In the genomic region with DNA sequence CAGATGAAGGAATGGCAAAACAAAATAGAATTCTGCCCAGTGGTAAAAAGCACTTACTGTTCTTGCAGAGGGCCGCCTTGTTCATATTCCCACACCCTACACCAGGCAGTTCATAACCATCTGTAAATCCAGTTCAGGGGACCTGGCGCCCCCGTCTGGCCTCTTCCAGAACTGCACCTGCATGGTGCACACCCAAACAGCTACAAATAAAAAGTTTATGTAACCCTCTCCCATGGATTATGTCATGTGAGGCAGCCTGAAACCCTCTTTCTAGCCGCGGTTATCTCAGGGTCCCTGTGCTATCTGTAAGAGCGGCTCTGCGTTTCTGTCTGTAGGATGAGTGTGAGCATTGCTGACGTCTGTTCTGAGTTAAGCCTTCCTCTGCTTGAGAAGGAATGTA, we compare ENCODE assay signal across 9 mouse cellular contexts. TPM values are rescaled to one million over a fixed set of nuclear protein-coding genes. Genes with fewer than 3 reads are reported as not detected.
A peak's percentile ranks its signal among the peaks of the same experiment; 100 is the strongest.
DNase-seq lines count a peak whose midpoint lies in the region; ATAC-seq and TF ChIP-seq lines count a peak whose summit lies in the region.
"Had no signal": no experiment of that assay in that cellular context is flagged by ENCODE, and none has a peak within 500 bp of the region (broad histone marks: within the 10 kb centered on the region; RNA-seq: fewer than 3 reads in every experiment).

No protein-coding gene starts in this region.

- no peak for TF ChIP-seq POLR2A in MEL (IDR thresholded peaks at IDR 0.05; ENCODE audit: control insufficient read depth in 1 of 2, insufficient read depth in 1 of 2, low read depth in 1 of 2, low read length in 2 of 2, poor library complexity in 1 of 2)
- no peak for TF ChIP-seq POLR2A in small intestine, adult 2 months (IDR thresholded peaks at IDR 0.05; ENCODE audit: low read depth, low read length)

- peaks cover 2 to 14% of the 10 kb centered on the region in 2 experiments for H3K4me1 ChIP-seq in MEL (ENCODE audit: control insufficient read depth in 1 of 2, insufficient read depth in 2 of 2, low read length in 2 of 2)
- H3K4me1 ChIP-seq in liver, embryonic 12.5 days, result peaks cover 17% of the 10 kb centered on the region
- H3K4me1 ChIP-seq in small intestine, adult 2 months (ENCODE audit: control insufficient read depth, insufficient read depth, insufficient read length, low read length), result peaks cover 9% of the 10 kb centered on the region; the same call in 1 of the 2 replicates

- H3K27me3 ChIP-seq in MEL (ENCODE audit: control insufficient read depth in 1 of 2, insufficient read depth in 2 of 2, low read length in 2 of 2), result no peaks in the 10 kb centered on the region
- no peaks in the 10 kb centered on the region for H3K27me3 ChIP-seq in liver, embryonic 12.5 days (replicated peaks)
- peaks cover 3% of the 10 kb centered on the region; the same call in 1 of the 2 replicates for H3K27me3 ChIP-seq in small intestine, adult 2 months (ENCODE audit: control insufficient read depth, insufficient read depth, low read length)

- TF ChIP-seq CTCF in MEL (IDR thresholded peaks at IDR 0.05 in 2 of 3, conservative IDR thresholded peaks at IDR 0.05 in 1 of 3; ENCODE audit: control insufficient read depth in 1 of 3, insufficient read depth in 1 of 3, low read depth in 2 of 3, low read length in 3 of 3, poor library complexity in 1 of 3, severe bottlenecking in 1 of 3), result peak; percentile 85 to 99 (median 98)
- peak; percentile 72; the same call in 1 of the 2 replicates for TF ChIP-seq CTCF in small intestine, adult 2 months (IDR thresholded peaks at IDR 0.05; ENCODE audit: extremely low read depth, insufficient read length, insufficient replicate concordance, low read depth, low read length)

- 11% methylated on average over 8 of the region's 8 CpGs for WGBS in liver, embryonic 12.5 days (ENCODE audit: insufficient replicate concordance)
- WGBS in small intestine, adult 2 months, result 38% methylated on average over 8 of the region's 8 CpGs

- peak; percentile 62; a peak in 3 of 4 replicates for ATAC-seq in hematopoietic stem cell, adult 5-6 weeks (replicated peaks in 1 of 2; ENCODE audit: insufficient read depth in 1 of 2, low FRiP score in 2 of 2, low TSS enrichment in 1 of 2, low read depth in 1 of 2, poor library complexity in 2 of 2, severe bottlenecking in 2 of 2)
- ATAC-seq in liver, embryonic 12.5 days, result peak; percentile 66
- no peak for ATAC-seq in inflammation-experienced regulatory T-cells, adult 6 months

- H3K4me3 ChIP-seq in MEL (ENCODE audit: control insufficient read depth in 1 of 2, insufficient read depth in 1 of 2, low read depth in 2 of 2, low read length in 2 of 2), result no peak overlapping the region
- no peak overlapping the region for H3K4me3 ChIP-seq in liver, embryonic 12.5 days
- H3K4me3 ChIP-seq in small intestine, adult 2 months (ENCODE audit: low read depth, low read length), result no peak overlapping the region

- TF ChIP-seq RAD21 in MEL (IDR thresholded peaks at IDR 0.05; ENCODE audit: low read depth, low read length), result peak; percentile 75

- H3K4me2 ChIP-seq in liver, embryonic 12.5 days, result no peak overlapping the region

- DNase-seq in left cerebral cortex, postnatal 14 days (ENCODE audit: low spot score in 2 of 2), result peak; percentile 36 to 79
- DNase-seq in left cerebral cortex, postnatal 36 days (ENCODE audit: low spot score in 2 of 2), result no peak
- DNase-seq in MEL (ENCODE audit: low read depth, low spot score), result peak; percentile 93
- peak; percentile 75 for DNase-seq in brain, adult 2 months (ENCODE audit: low read depth, low spot score)

- H3K9ac ChIP-seq in MEL (ENCODE audit: control insufficient read depth, low read depth, low read length, poor library complexity, severe bottlenecking), result no peak overlapping the region
- no peak overlapping the region for H3K9ac ChIP-seq in liver, embryonic 12.5 days

- H3K27ac ChIP-seq in MEL (ENCODE audit: control insufficient read depth, low read depth, low read length), result no peak overlapping the region
- H3K27ac ChIP-seq in liver, embryonic 12.5 days, result no peak overlapping the region
- no peak overlapping the region for H3K27ac ChIP-seq in small intestine, adult 2 months (ENCODE audit: insufficient read depth, low read depth, low read length)
- H3K27ac ChIP-seq: macrophage had no signal

- H3K79me2 ChIP-seq in MEL (ENCODE audit: control insufficient read depth, insufficient read depth, low read length, poor library complexity), result no peaks in the 10 kb centered on the region

- TF ChIP-seq EP300 in MEL (IDR thresholded peaks at IDR 0.05; ENCODE audit: low read depth in 1 of 2, low read length in 2 of 2), result peak in 1 of 2 experiments; percentile 41; a peak in 2 of 4 replicates

- H3K9me3 ChIP-seq in MEL (replicated peaks; ENCODE audit: insufficient read depth, low read length), result no peaks in the 10 kb centered on the region
- H3K9me3 ChIP-seq in liver, embryonic 12.5 days (replicated peaks), result no peaks in the 10 kb centered on the region

- intact Hi-C loops in left cerebral cortex, postnatal 14 days (cut with DNase I), result no loop called here
- intact Hi-C loops in left cerebral cortex, postnatal 36 days (cut with DNase I), result no loop called here

- H3K36me3 ChIP-seq in MEL (ENCODE audit: control insufficient read depth in 1 of 2, insufficient read depth in 2 of 2, low read length in 2 of 2), result peaks cover 0 to 5% of the 10 kb centered on the region in 2 experiments; a peak in 2 of 4 replicates
- no peaks in the 10 kb centered on the region for H3K36me3 ChIP-seq in liver, embryonic 12.5 days
- H3K36me3 ChIP-seq in small intestine, adult 2 months (ENCODE audit: control insufficient read depth, insufficient read depth, low read length), result no peaks in the 10 kb centered on the region

TF ChIP-seq in MEL, 35 proteins besides CTCF, POLR2A, EP300 and RAD21 (continues in another document):
- no peak for TF ChIP-seq MYC (IDR thresholded peaks at IDR 0.05; ENCODE audit: low read depth, low read length)
- no peak for TF ChIP-seq NRF1 (IDR thresholded peaks at IDR 0.05; ENCODE audit: insufficient read depth, low read depth, low read length, poor library complexity, severe bottlenecking)
- peak; percentile 36; the same call in 1 of the 2 replicates for TF ChIP-seq HCFC1 (IDR thresholded peaks at IDR 0.05; ENCODE audit: low read depth, low read length)
- TF ChIP-seq USF1 (IDR thresholded peaks at IDR 0.05; ENCODE audit: low read depth, low read length), result peak; percentile 75
- TF ChIP-seq MAZ (IDR thresholded peaks at IDR 0.05; ENCODE audit: low read depth, low read length), result no peak
- TF ChIP-seq ELF1 (IDR thresholded peaks at IDR 0.05; ENCODE audit: low read depth, low read length), result no peak; the same call in 1 of the 2 replicates
- no peak for TF ChIP-seq MEF2A (IDR thresholded peaks at IDR 0.05; ENCODE audit: extremely low read depth, insufficient replicate concordance, low read depth, low read length, poor library complexity, severe bottlenecking)
- no peak for TF ChIP-seq TCF12 (IDR thresholded peaks at IDR 0.05; ENCODE audit: low read depth, low read length)
- no peak for TF ChIP-seq MYB (IDR thresholded peaks at IDR 0.05; ENCODE audit: low read depth, low read length)
- TF ChIP-seq MAFK (IDR thresholded peaks at IDR 0.05; ENCODE audit: borderline replicate concordance, low read depth, low read length), result no peak
- TF ChIP-seq UBTF (IDR thresholded peaks at IDR 0.05; ENCODE audit: borderline replicate concordance, insufficient read depth, low read depth, low read length), result no peak
- TF ChIP-seq ZKSCAN1 (IDR thresholded peaks at IDR 0.05; ENCODE audit: low read depth, low read length), result no peak
- TF ChIP-seq CHD1 (IDR thresholded peaks at IDR 0.05; ENCODE audit: low read depth, low read length), result no peak
- TF ChIP-seq MAX (IDR thresholded peaks at IDR 0.05; ENCODE audit: low read length), result 0 out of 2 replicates have a peak, but pooled peaks have one; percentile 47
- TF ChIP-seq POLR2AphosphoS5 (IDR thresholded peaks at IDR 0.05; ENCODE audit: borderline replicate concordance, low read depth, low read length), result no peak

RNA-seq across cellular contexts. Expression of a gene that starts 7.6 kb away (rescaled TPM):
- total RNA-seq in left cerebral cortex, postnatal 14 days (2021), result 10 to 100 TPM; 36.9 to 41.1 TPM
- total RNA-seq in left cerebral cortex, postnatal 36 days (2021), result 10 to 100 TPM; 22.0 to 28.0 TPM
- 51.4 and 53.1 TPM in 2 replicates for total RNA-seq in MEL (2012; rRNA removed)
- 10 to 100 TPM in 1 of 2 experiments, not detected in 1; 98.3 TPM for polyA plus RNA-seq in MEL (2012; ENCODE audit: insufficient read depth in 1 of 2, insufficient read length in 2 of 2, low read depth in 1 of 2, low replicate concordance in 2 of 2, missing spikeins in 1 of 2)
- 35.7 and 45.6 TPM in 2 replicates for total RNA-seq in hematopoietic stem cell, adult 5-6 weeks (2017)
- 87.1 and 88.8 TPM in 2 replicates for polyA plus RNA-seq in liver, embryonic 12.5 days (2016; fragmentation: Nextera tagmentation; extraction: Ambion mirVana)
- polyA plus RNA-seq in small intestine, adult 2 months (2012; rRNA removed), result 19.4 and 70.2 TPM in 2 replicates
- polyA plus RNA-seq in inflammation-experienced regulatory T-cells, adult 6 months (2017; shearing (Covaris generic)), result 10 to 100 TPM in 1 of 3 experiments, 1 to 10 TPM in 2; 3.7 to 11.8 (median 6.6) TPM

RNA-seq across cellular contexts. Expression of a gene that starts 40.6 kb away (rescaled TPM):
- total RNA-seq in left cerebral cortex, postnatal 14 days (2021), result under 1 TPM in 1 of 2 experiments, not detected in 1; 0.37 TPM
- under 1 TPM in 1 of 2 experiments, not detected in 1; 0.32 TPM for total RNA-seq in left cerebral cortex, postnatal 36 days (2021)
- total RNA-seq in MEL (2012; rRNA removed), result 0.65 TPM in 2 replicates
- polyA plus RNA-seq in MEL (2012; ENCODE audit: insufficient read depth in 1 of 2, insufficient read length in 2 of 2, low read depth in 1 of 2, low replicate concordance in 2 of 2, missing spikeins in 1 of 2), result under 1 TPM in 1 of 2 experiments, not detected in 1; 0.96 TPM
- 0.63 and 1.6 TPM in 2 replicates for total RNA-seq in hematopoietic stem cell, adult 5-6 weeks (2017)
- polyA plus RNA-seq in liver, embryonic 12.5 days (2016; fragmentation: Nextera tagmentation; extraction: Ambion mirVana), result 0.38 and 0.66 TPM in 2 replicates
- 0.08 and 0.15 TPM in 2 replicates for polyA plus RNA-seq in small intestine, adult 2 months (2012; rRNA removed)
- polyA plus RNA-seq in inflammation-experienced regulatory T-cells, adult 6 months (2017; shearing (Covaris generic)), result 1 to 10 TPM in 2 of 3 experiments, under 1 TPM in 1; 0.65 to 1.1 (median 1.0) TPM
- polyA plus RNA-seq: macrophage had no signal

RNA-seq across cellular contexts. Expression of a gene that starts 41.5 kb away (rescaled TPM):
- 100 to 1,000 TPM; 752 to 821 TPM for total RNA-seq in left cerebral cortex, postnatal 14 days (2021)
- 100 to 1,000 TPM; 817 to 877 TPM for total RNA-seq in left cerebral cortex, postnatal 36 days (2021)
- total RNA-seq in MEL (2012; rRNA removed), result 511 and 526 TPM in 2 replicates
- polyA plus RNA-seq in MEL (2012; ENCODE audit: insufficient read depth in 1 of 2, insufficient read length in 2 of 2, low read depth in 1 of 2, low replicate concordance in 2 of 2, missing spikeins in 1 of 2), result 1,000 to 10,000 TPM in 1 of 2 experiments, 100 to 1,000 TPM in 1; 113 to 1,075 TPM
- 339 and 386 TPM in 2 replicates for total RNA-seq in hematopoietic stem cell, adult 5-6 weeks (2017)
- polyA plus RNA-seq in liver, embryonic 12.5 days (2016; fragmentation: Nextera tagmentation; extraction: Ambion mirVana), result 657 and 673 TPM in 2 replicates
- polyA plus RNA-seq in small intestine, adult 2 months (2012; rRNA removed), result 327 and 848 TPM in 2 replicates
- 1,000 to 10,000 TPM in 2 of 3 experiments, 100 to 1,000 TPM in 1; 741 to 1,375 (median 1,290) TPM for polyA plus RNA-seq in inflammation-experienced regulatory T-cells, adult 6 months (2017; shearing (Covaris generic))

Comparison
In these comparisons a context has a peak if more than half of its experiments do, and no peak if none do; other contexts are left out.
1. DNase-seq: peak in left cerebral cortex, postnatal 14 days (2 of 2), MEL (single experiment) and brain, adult 2 months (single experiment); none in left cerebral cortex, postnatal 36 days (0 of 2).